Mouse (Mus musculus) hindbrain, embryonic 15.5 days (tissue): ENCODE data around the gene Csrp1. TPM values are rescaled to one million over a fixed set of nuclear protein-coding genes. Genes with fewer than 3 reads are reported as not detected.

ENCODE experiments used
- polyA plus RNA-seq: library from polyadenylated mRNA; unstranded; fragments of >200 nt; fragmentation: Nextera tagmentation; extraction: Ambion mirVana; gene quantifications from 2 replicates; pipeline ENCODE4 v1.2.1, GENCODE M21; 2015

The Csrp1 gene
- polyA plus RNA-seq, 1 experiment from 2014 or later, result 19.6 TPM

Other genes with a start within 250 kb of the Csrp1 start
- gene Nav1, start 112.8 kb upstream of the Csrp1 start, polyA plus RNA-seq, result 47.8 and 51.3 TPM in 2 replicates
- gene Phlda3, start 46.1 kb downstream of the Csrp1 start, polyA plus RNA-seq, result 34.9 and 39.9 TPM in 2 replicates
- 1.3 and 1.8 TPM in 2 replicates for gene Tnni1, start 59.4 kb downstream of the Csrp1 start, polyA plus RNA-seq
- gene Lad1, start 98.5 kb downstream of the Csrp1 start, polyA plus RNA-seq, result 0.78 and 0.80 TPM in 2 replicates
- gene Tnnt2, start 116.3 kb downstream of the Csrp1 start, polyA plus RNA-seq, result 0.58 and 0.93 TPM in 2 replicates
- 0.08 and 0.19 TPM in 2 replicates for gene Pkp1, start 199.1 kb downstream of the Csrp1 start, polyA plus RNA-seq